Mouse (Mus musculus) liver, embryonic 12.5 days (tissue): ENCODE data around the gene Zzz3. TPM values are rescaled to one million over a fixed set of nuclear protein-coding genes. Genes with fewer than 3 reads are reported as not detected.

Experiments
- ATAC-seq: fragments of 200-750 bp; cut with Nextera tagmentation; 2 replicates; pipeline ENCODE4 v1.8.0; 2017; ENCODE audit warnings: moderate number of reproducible peaks, mild to moderate bottlenecking, moderate library complexity
- H3K27ac ChIP-seq: fragments of 300-500 bp; sonication (generic); 2 replicates; pipeline ENCODE4 v1.5.1; 2016; ENCODE audit warnings: mild to moderate bottlenecking
- H3K27me3 ChIP-seq: fragments of 300-500 bp; sonication (generic); replicated peaks from 2 replicates; pipeline ENCODE4 v1.6.1; 2016; ENCODE audit warnings: mild to moderate bottlenecking, moderate library complexity
- H3K36me3 ChIP-seq: fragments of 300-500 bp; sonication (generic); 2 replicates; pipeline ENCODE4 v1.6.1; 2016; ENCODE audit warnings: mild to moderate bottlenecking, moderate library complexity
- H3K4me1 ChIP-seq: fragments of 300-500 bp; sonication (generic); 2 replicates; pipeline ENCODE4 v1.6.1; 2016
- H3K4me2 ChIP-seq: fragments of 300-500 bp; sonication (generic); 2 replicates; pipeline ENCODE4 v1.6.1; 2016; ENCODE audit warnings: mild to moderate bottlenecking, moderate library complexity
- H3K4me3 ChIP-seq: fragments of 300-500 bp; sonication (generic); 2 replicates; pipeline ENCODE4 v1.5.1; 2016; ENCODE audit warnings: mild to moderate bottlenecking, moderate library complexity
- H3K9ac ChIP-seq: fragments of 300-500 bp; sonication (generic); 2 replicates; pipeline ENCODE4 v1.6.1; 2016; ENCODE audit warnings: mild to moderate bottlenecking, moderate library complexity
- H3K9me3 ChIP-seq: fragments of 300-500 bp; sonication (generic); replicated peaks from 2 replicates; pipeline ENCODE4 v1.6.1; 2016; ENCODE audit warnings: mild to moderate bottlenecking, moderate library complexity
- WGBS: fragments of 180-500 bp; shearing (Covaris S2); methylation state at CpG from one replicate; pipeline ENCODE4 v1.1.7; 2016; ENCODE audit not compliant: insufficient replicate concordance; 5-methylcytosine and 5-hydroxymethylcytosine counted together
- polyA plus RNA-seq: library from polyadenylated mRNA; unstranded; fragments of >200 nt; fragmentation: Nextera tagmentation; extraction: Ambion mirVana; gene quantifications from 2 replicates; pipeline ENCODE4 v1.2.1, GENCODE M21; 2016

The Zzz3 gene
- polyA plus RNA-seq, result 23.5 and 25.7 TPM in 2 replicates

DNA sequence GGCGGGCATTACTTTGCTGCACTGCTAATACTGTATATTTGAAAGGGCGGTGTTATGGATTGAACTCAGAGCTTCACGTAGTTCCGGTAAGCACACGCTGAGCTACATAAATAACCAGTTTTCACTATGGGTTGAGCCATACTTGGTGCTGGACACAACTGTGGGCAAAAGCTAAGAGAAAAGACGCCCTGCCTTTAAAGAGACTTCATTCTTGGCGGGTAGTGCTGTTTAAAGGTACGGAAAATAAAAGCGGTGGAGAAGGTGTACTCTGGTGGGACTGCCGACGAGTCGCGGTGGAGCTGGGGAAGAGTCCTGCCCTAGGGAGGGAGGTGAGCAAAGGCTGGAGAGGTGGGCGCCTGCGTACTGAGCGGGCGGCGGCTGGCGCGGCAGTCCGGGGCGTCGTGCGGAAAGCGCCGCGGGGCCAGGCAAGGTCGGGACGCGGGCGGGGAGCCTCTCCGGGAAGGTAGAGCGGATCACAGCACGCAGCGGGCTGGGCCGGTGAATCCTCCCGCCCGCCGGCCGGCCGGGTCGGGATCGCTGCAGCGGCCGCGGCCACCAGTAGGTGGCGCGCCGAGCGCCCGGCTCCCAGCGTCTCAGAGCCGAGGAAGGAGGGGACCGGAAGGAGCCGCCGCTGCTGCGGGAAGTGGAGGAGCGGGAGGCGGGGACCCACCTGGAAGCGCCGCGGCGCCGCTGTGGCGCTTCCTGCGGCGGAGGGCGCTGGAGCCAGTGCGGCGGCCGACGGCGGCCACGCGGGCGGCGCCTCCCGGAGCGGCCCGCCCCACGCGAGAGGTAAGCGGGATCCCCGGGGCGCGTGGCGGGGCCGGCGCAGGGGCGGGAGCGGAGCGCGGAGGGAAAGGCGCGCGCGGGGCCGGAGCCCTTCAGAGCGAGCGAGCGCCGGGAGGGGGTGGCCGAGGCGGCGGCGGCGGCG is at the start of gene Zzz3:
Gene Zzz3, plus strand, starts transcription at position 124 of the 928 bp plus-strand sequence.
- H3K36me3 ChIP-seq, result peaks cover 39% of the 10 kb centered on the region
- no peaks in the 10 kb centered on the region for H3K27me3 ChIP-seq
- H3K4me2 ChIP-seq, result peak within 1 kb of the TSS; percentile 91
- peak within 1 kb of the TSS; percentile 92 for H3K9ac ChIP-seq
- peak within 1 kb of the TSS; percentile 98 for H3K27ac ChIP-seq
- peak; percentile 85 for ATAC-seq
- WGBS, result under 1% methylated on average over 77 of the region's 108 CpGs
- no peaks in the 10 kb centered on the region for H3K9me3 ChIP-seq
- peaks cover 47% of the 10 kb centered on the region for H3K4me1 ChIP-seq
- H3K4me3 ChIP-seq, result peak within 1 kb of the TSS; percentile 96

DNA sequence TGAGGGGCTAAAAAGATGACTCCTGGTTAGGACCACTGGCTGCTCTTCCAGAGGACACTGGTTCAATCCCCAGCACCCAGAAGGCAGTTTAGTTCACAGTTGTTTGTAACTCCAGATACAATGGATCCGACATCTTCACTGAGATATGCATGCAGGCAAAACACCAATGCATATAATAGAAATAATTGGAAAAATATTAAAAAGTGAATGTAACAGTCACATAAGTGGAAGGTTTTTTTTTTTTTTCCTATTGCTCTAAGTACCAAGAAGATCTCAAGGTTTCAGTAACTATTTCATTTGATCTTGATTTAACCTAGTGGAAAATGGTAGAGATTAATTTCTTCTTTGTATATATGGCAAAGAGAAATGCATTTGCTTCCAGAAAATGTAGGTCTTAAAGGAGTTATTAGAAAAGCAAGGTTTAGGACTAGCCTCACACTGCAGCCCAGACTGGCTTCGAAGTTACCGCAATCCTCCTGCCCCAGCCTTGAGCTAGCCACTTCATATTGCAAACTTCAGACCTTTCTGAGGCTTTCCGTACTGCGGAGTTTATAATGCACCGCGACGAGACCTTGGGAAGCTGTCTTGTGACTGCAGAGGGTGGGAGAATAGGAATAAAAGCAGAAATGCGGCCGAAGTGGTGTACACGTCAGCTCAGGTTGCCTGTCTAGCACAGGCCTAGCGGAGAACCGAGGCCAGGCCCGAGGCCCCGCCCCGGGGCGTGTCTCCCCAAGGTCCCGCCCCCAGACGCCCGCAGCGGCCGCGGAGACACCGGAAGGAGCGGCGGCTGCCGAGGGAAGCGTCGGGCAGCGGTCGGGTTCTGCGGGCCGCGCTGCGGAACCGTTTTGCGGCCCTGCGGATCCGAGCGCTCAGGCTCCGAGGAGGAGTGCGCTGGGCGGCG is 49.3 kb upstream of the Zzz3 start, which contains the start of gene Usp33:
Gene Usp33, plus strand, starts transcription at position 747 of the 901 bp plus-strand sequence.
- peak within 1 kb of the TSS; percentile 78 for H3K4me2 ChIP-seq
- peaks cover 8% of the 10 kb centered on the region for H3K36me3 ChIP-seq
- peaks cover 51% of the 10 kb centered on the region for H3K4me1 ChIP-seq
- no peaks in the 10 kb centered on the region for H3K27me3 ChIP-seq
- 7% methylated on average over 41 of the region's 44 CpGs for WGBS
- peak within 1 kb of the TSS; percentile 81 for H3K4me3 ChIP-seq
- ATAC-seq, result peak; percentile 95
- peak within 1 kb of the TSS; percentile 87 for H3K27ac ChIP-seq
- peak within 1 kb of the TSS; percentile 86 for H3K9ac ChIP-seq
- H3K9me3 ChIP-seq, result no peaks in the 10 kb centered on the region

DNA sequence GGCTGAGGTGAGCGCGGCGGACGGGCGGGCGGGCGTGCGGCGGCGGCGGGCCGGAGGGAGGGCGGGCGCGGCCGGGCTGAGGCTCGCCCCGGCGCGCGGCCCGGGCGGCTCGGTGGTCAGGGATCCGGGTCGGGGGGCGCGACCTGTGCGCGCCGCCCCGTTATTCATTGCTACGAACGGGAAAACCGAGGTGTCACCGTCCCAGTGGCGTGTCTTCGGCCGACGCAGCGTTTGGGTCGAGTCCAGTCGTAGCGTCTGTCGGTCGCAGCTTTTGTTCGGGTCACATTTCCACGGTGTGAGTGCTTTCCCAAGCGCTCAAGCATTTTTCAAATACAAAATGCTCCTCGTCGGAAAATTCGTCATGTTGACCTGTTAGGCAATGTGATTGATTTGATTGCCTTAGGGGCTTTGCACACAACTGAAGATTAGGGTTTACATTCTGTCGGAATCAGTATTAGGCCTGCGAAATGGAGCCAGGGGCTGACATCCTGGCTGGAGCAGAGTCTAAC is 48.6 kb upstream of the Zzz3 start:
- under 1% methylated on average over 54 of the region's 54 CpGs for WGBS
- H3K27ac ChIP-seq, result peak overlapping the region; percentile 87
- peaks cover 8% of the 10 kb centered on the region for H3K36me3 ChIP-seq
- ATAC-seq, result peak; percentile 79
- peaks cover 57% of the 10 kb centered on the region for H3K4me1 ChIP-seq
- H3K27me3 ChIP-seq, result no peaks in the 10 kb centered on the region
- H3K4me3 ChIP-seq, result peak overlapping the region; percentile 81
- H3K9me3 ChIP-seq, result no peaks in the 10 kb centered on the region
- peak overlapping the region; percentile 86 for H3K9ac ChIP-seq
- peak overlapping the region; percentile 78 for H3K4me2 ChIP-seq

DNA sequence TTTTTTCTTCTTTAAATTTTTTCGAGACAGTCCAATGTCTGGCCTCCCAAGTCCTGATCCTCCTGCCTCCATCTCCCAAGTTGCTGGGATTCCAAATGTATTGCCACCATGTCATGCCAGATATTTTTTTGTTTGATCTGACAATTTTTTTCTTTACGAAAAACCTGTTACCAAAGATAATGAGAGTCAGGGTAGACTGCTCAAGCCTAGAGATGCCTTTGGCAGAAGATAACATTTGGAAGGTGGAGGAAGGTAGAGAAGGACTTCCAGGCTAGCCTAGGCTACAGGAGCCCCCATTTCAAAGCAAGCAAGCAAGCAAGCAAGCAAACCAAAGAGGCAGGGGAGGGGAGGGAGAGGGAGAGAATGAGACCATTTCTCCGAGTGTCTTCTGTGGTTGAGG is 48.0 kb upstream of the Zzz3 start:
- H3K27ac ChIP-seq, result peak overlapping the region; percentile 87
- H3K4me3 ChIP-seq, result peak overlapping the region; percentile 81
- H3K36me3 ChIP-seq, result peaks cover 8% of the 10 kb centered on the region
- WGBS, result 19% methylated on average over 3 of the region's 3 CpGs
- ATAC-seq, result peak; percentile 66
- no peaks in the 10 kb centered on the region for H3K27me3 ChIP-seq
- peak overlapping the region; percentile 86 for H3K9ac ChIP-seq
- H3K9me3 ChIP-seq, result no peaks in the 10 kb centered on the region
- H3K4me2 ChIP-seq, result peak overlapping the region; percentile 78
- H3K4me1 ChIP-seq, result peaks cover 58% of the 10 kb centered on the region

DNA sequence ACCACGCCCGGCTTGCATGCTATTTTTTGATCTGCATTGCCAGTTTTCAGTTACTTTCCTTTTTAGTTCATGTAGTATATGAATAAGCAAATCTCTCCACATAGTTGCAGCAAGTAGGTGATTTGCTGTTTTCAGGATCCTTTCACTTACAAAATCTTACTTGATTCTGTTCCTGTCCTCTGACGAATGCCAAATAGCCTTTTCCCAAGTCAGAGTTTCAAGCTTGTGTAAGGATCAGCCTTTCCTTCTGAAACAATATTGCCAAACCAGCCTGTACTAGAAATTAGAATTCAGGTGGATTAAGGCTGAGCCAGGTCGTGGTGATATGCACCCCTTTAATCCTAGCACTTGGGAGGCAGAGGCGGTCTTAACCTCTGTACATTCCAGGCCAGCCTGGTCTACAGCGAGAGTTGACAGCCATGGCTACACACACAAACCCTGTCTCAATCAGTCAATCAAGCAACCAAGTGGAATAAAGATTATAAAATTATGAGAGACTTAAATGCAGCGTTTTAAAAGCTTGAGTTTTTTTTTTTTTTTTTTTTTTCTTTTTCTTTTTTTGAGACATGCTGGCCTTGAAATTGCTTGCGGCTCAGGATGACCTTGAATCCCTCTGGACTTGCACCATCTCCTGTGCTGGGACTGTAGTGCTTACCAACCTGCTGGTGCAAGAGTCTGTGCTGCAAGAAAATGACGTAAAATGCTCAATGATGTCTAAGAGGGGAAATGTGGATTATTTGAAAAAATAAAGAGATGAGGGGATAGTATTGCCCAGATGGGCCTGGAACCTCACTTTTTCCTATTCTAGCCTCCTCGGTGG is 47.1 kb upstream of the Zzz3 start:
- no peak overlapping the region for H3K9ac ChIP-seq
- ATAC-seq, result no peak
- H3K9me3 ChIP-seq, result no peaks in the 10 kb centered on the region
- no peaks in the 10 kb centered on the region for H3K27me3 ChIP-seq
- 80% methylated on average over 10 of the region's 10 CpGs for WGBS
- H3K4me3 ChIP-seq, result peak overlapping the region; percentile 8; the same call in 1 of the 2 replicates
- H3K36me3 ChIP-seq, result peaks cover 12% of the 10 kb centered on the region
- H3K27ac ChIP-seq, result no peak overlapping the region
- H3K4me1 ChIP-seq, result peaks cover 63% of the 10 kb centered on the region
- peak overlapping the region; percentile 78 for H3K4me2 ChIP-seq

DNA sequence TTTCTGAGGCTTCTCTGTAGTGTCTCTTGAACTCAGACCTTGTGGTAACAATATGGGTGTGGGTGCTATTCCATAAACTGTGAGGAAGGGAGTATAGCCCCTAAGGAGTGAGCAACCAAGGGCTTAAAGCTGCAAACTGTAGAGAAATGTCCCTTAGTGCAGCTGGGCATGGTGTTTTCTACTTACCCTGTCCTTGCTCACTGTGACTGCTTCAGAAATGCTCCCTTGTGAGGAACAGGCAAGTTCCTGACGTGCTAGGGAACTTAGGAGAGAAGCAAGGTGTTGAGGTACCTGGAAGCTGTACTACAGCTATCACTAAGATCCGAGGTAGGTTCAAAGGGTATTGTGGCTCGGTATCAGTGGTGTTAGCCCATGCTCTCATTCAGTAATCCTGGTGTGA is 44.8 kb upstream of the Zzz3 start:
- Histone ChIP-seq H3K9ac (no peak overlapping the region), H3K36me3 (peaks cover 18% of the 10 kb centered on the region), H3K4me3 (no peak overlapping the region), H3K4me2 (no peak overlapping the region), H3K27me3 (no peaks in the 10 kb centered on the region), H3K4me1 (peaks cover 77% of the 10 kb centered on the region), H3K27ac (0 out of 2 replicates have a peak overlapping the region, but pooled peaks have one; percentile 15), H3K9me3 (no peaks in the 10 kb centered on the region)
- ATAC-seq, result no peak
- WGBS, result 72% methylated on average over 3 of the region's 3 CpGs

DNA sequence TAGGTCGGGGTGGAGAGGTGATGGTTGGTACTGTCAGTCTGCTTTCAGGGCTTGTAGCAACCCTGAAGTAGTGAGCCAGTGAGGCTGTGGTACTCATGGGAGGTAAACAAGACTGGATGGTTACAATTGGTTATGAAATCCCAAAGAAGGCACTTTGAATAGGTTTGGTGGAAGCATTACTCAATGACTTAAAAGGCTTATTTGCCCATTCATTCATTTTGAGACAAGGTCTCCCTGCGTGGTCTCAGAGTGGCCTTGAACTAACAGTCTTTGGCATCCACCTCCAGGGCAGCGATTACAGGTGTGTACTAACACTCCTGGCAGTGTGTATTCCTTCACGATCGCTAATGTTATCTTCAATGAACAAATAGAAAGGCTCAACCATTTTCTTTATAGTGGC is 44.3 kb upstream of the Zzz3 start:
- Histone ChIP-seq H3K4me3 (no peak overlapping the region), H3K9ac (no peak overlapping the region), H3K9me3 (no peaks in the 10 kb centered on the region), H3K4me2 (no peak overlapping the region), H3K27ac (no peak overlapping the region), H3K4me1 (peaks cover 79% of the 10 kb centered on the region), H3K36me3 (peaks cover 18% of the 10 kb centered on the region), H3K27me3 (no peaks in the 10 kb centered on the region)
- ATAC-seq, result no peak
- 79% methylated on average over 5 of the region's 5 CpGs for WGBS

DNA sequence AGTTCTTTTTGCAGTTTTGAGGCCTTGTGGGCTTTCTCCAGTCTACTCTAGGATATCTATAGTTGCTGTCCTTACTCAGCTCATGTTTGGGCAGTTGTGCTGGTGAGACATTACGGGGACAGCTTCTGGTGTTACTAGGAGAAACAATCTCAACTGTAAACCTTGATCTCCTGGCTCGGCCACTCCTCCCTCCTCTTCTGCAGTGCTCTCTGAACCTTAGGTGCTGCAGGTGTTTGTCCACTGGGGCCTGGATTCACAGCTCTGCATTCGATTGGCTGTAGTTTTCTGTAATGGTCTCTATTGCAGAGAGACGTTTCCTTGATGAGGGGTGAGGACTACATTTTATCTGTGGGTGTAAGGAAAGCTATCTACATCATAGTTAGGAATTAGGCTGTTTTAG is 43.0 kb upstream of the Zzz3 start:
- H3K4me3 ChIP-seq, result no peak overlapping the region
- peaks cover 84% of the 10 kb centered on the region for H3K4me1 ChIP-seq
- no peak overlapping the region for H3K4me2 ChIP-seq
- H3K36me3 ChIP-seq, result peaks cover 27% of the 10 kb centered on the region
- no peak for ATAC-seq
- no peaks in the 10 kb centered on the region for H3K9me3 ChIP-seq
- H3K27ac ChIP-seq, result no peak overlapping the region
- no peaks in the 10 kb centered on the region for H3K27me3 ChIP-seq
- H3K9ac ChIP-seq, result no peak overlapping the region
- WGBS, result 72% methylated on average over 4 of the region's 4 CpGs

DNA sequence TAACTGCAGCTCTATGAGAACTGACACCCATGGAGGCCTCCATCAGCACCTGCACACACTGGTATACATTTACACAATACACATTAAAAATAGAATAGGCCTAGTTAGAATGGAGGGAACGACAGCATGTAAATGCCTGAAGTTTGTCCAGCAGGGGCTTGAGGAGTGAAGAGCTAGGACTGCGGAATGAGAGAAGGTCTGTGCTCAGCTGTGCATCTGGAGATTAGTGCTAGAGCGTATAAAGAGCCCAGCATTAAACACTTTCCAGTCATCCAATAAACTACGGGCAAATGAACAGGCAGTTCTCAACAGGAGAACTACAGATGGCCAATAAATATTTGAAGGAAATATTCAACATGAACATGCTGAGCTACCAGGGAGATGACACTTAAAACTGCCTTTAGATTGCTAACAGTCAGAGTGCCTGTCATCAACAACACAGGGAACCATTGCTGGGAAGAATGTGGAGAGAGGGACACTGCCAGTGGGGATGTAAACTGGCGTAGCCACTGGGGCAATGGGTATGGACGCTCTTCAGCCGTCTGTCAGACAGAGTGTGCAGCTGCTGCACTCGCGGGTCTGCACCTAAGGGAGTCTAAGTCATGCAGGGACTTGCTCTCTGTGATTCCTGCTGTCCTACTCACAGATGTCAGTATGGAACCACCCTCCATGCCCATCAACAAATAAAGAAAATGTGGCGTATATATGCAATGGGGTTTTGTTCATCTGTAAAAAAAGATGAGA is 41.7 kb upstream of the Zzz3 start:
- ATAC-seq, result no peak
- Histone ChIP-seq H3K27me3 (no peaks in the 10 kb centered on the region), H3K4me1 (peaks cover 70% of the 10 kb centered on the region), H3K9me3 (no peaks in the 10 kb centered on the region), H3K27ac (no peak overlapping the region), H3K9ac (no peak overlapping the region), H3K4me3 (no peak overlapping the region), H3K4me2 (no peak overlapping the region), H3K36me3 (peaks cover 28% of the 10 kb centered on the region)
- WGBS, result 87% methylated on average over 10 of the region's 10 CpGs

DNA sequence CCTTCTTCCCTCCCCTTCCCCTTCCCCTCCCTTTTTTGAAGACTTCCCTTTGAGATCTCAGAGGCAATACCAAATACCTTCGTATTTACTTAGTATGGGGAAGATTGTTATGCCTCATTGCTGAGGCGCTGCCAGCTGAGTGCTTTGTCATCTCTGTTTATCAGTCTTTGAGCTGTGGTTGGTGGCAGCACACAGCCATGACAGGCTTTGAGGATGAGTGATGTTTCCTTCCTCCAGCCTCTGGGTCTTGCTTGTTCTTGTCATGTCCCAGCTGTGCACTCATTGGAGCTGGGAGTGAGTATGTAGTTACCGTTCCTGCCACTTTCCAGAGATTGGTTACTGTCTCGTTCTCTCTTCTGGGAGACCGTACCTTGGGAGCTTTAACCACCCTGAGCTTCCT is 39.9 kb upstream of the Zzz3 start:
- no peaks in the 10 kb centered on the region for H3K9me3 ChIP-seq
- peak overlapping the region; percentile 47; the same call in 1 of the 2 replicates for H3K9ac ChIP-seq
- H3K4me1 ChIP-seq, result peaks cover 58% of the 10 kb centered on the region
- no peaks in the 10 kb centered on the region for H3K27me3 ChIP-seq
- 19% methylated on average over 5 of the region's 5 CpGs for WGBS
- H3K4me2 ChIP-seq, result peak overlapping the region; percentile 41
- H3K4me3 ChIP-seq, result no peak overlapping the region
- H3K36me3 ChIP-seq, result peaks cover 37% of the 10 kb centered on the region
- peak; percentile 94 for ATAC-seq
- H3K27ac ChIP-seq, result peak overlapping the region; percentile 89
